Mouse (Mus musculus) ES-E14 (cell line): ENCODE results near the gene Tspear.

ENCODE experiments used
- CHD2 ChIP-seq: IDR thresholded peaks from 2 replicates; pipeline ENCODE4 v1.6.1; 2014; ENCODE audit warnings: mild to moderate bottlenecking, low read depth, low read length, inconsistent platforms
- MAFK ChIP-seq: IDR thresholded peaks from 2 replicates; pipeline ENCODE4 v1.6.1; 2014; ENCODE audit warnings: mild to moderate bottlenecking, low read depth, low read length, inconsistent platforms; ENCODE audit not compliant: insufficient read depth
- ZC3H11A ChIP-seq: IDR thresholded peaks from 2 replicates; pipeline ENCODE4 v1.6.1; 2012; ENCODE audit warnings: low read depth, mild to moderate bottlenecking, inconsistent platforms, low read length, borderline replicate concordance

DNA sequence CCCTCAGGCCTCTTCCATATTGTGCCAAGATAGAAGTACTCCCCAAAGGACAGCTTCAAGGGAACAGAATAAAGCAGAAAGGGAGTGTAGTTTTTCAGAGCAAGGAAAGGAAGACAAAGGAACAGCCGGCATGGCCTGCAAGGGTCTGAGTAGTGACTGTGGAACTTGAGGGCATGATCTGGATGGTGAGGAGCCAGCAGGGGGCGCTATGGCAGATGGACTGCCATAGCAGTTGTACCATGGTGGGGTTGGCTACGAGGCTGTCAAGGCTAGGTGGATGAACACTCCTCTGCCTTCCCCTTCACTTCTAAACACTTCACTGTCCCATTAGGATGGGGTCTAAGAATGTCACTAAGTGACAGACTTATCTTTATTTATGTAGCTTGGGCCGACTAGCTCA lies 42.9 kb downstream of the Tspear start:
- TF ChIP-seq MAFK (no peak), ZC3H11A (0 out of 2 replicates have a peak, but pooled peaks have one; percentile 1), CHD2 (no peak)
